Mouse (Mus musculus) Patski (cell line): ENCODE data around the gene Nxt1. TPM values are rescaled to one million over a fixed set of nuclear protein-coding genes. Genes with fewer than 3 reads are reported as not detected.

Experiments used
- ATAC-seq: fragments of 100-300 bp; one replicate; pipeline ENCODE4 v1.8.0; 2021
- CTCF ChIA-PET: fragments of 350-600 bp; sonication (Branson Sonifier 250); formaldehyde crosslinking; loops from one replicate; lab custom pipeline; 2022; ENCODE audit warnings: inconsistent platforms; lab: Charles Lee
- POLR2A ChIA-PET: fragments of 350-600 bp; sonication (Branson Sonifier 250); formaldehyde crosslinking; loops from one replicate; lab custom pipeline; 2022; ENCODE audit warnings: antibody characterized with exemption, inconsistent platforms; lab: Charles Lee
- DNase-seq: peaks from one replicate; pipeline ENCODE4 v3.0.0-alpha.2; 2011; ENCODE audit warnings: low read depth, low spot score
- H3K27me3 ChIP-seq: fragments of 371-371 bp; one replicate; pipeline ENCODE4 v1.5.1; 2021
- CTCF ChIP-seq: fragments of 100-300 bp; IDR thresholded peaks from one replicate; pipeline ENCODE4 v1.5.1; 2021
- in situ Hi-C: fragments of 300-500 bp; cut with MboI; formaldehyde crosslinking; loops from 3 replicates; pipeline ENCODE4 v1.11.1; 2018; ENCODE audit warnings: low pct_unique_long_range_greater_than_20kb, mixed read lengths
- polyA plus RNA-seq: library from polyadenylated mRNA; unstranded; gene quantifications from one replicate; pipeline ENCODE4 v1.2.3, GENCODE M21; 2021

Nxt1 gene
- polyA plus RNA-seq, 1 experiment from 2014 or later = 30.5 TPM

DNA sequence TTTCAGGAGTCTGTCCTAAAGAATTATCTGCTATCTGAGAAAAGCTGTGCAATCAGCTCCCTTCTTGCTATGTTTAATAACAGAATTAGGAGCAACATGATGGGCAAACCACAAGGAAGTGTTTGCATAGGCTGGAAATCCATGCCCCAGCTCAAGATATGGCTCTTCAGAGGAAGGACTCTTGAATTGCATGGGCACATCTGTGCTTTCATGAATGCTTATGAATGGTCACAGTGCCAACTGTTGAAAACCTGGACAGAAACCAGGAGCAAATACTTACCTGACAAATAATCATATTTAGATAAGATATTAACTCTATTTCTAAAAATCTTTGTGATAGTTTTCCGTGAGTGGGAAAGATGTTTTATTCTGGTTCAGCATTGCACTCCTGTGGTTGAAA, 14.5 kb downstream of the Nxt1 start:
- H3K27me3 ChIP-seq = no peaks in the 10 kb centered on the region
- in situ Hi-C loops = no loop called here
- ChIA-PET CTCF (interaction anchor here (1.0 to 1.4 kb wide), 2 partner anchors 19 to 64 kb away, joined by 3 read pairs; no protein-coding TSS in a partner anchor), POLR2A (interaction anchor here (0.6 kb wide), 1 partner anchor 42 kb away, joined by 4 read pairs; no protein-coding TSS in a partner anchor)
- no peak for ATAC-seq
- no peak for DNase-seq
- no peak for TF ChIP-seq CTCF

GRCm38 (mm10) chr2:148687971-148688370, 15.6 kb downstream of the Nxt1 start:
- in situ Hi-C loops = no loop called here

GRCm38 (mm10) chr2:148689444-148690140, 17.2 kb downstream of the Nxt1 start:
- in situ Hi-C loops = no loop called here
- CTCF ChIA-PET = interaction anchor here (2.8 kb wide), 1 partner anchor 17 kb away, joined by 10 read pairs; no protein-coding TSS in a partner anchor
- DNase-seq (no peak), ATAC-seq (no peak)
- H3K27me3 ChIP-seq = no peaks in the 10 kb centered on the region
- no peak for TF ChIP-seq CTCF
- POLR2A ChIA-PET = no interaction called here

More at GRCm38 (mm10) chr2:148687971-148688370, 15.6 kb downstream of the Nxt1 start:
- TF ChIP-seq CTCF = no peak
- ChIA-PET CTCF (interaction anchor here (1.0 to 1.4 kb wide), 2 partner anchors 18 to 63 kb away, joined by 3 read pairs; no protein-coding TSS in a partner anchor), POLR2A (no interaction called here)
- ATAC-seq (no peak), DNase-seq (no peak)
- H3K27me3 ChIP-seq = no peaks in the 10 kb centered on the region

GRCm38 (mm10) chr2:148690291-148690690, 17.9 kb downstream of the Nxt1 start:
- ChIA-PET POLR2A (no interaction called here), CTCF (interaction anchor here (2.8 kb wide), 1 partner anchor 16 kb away, joined by 10 read pairs; no protein-coding TSS in a partner anchor)
- TF ChIP-seq CTCF = no peak
- DNase-seq (no peak), ATAC-seq (no peak)
- in situ Hi-C loops = no loop called here
- H3K27me3 ChIP-seq = no peaks in the 10 kb centered on the region

GRCm38 (mm10) chr2:148690781-148691180, 18.4 kb downstream of the Nxt1 start:
- TF ChIP-seq CTCF = no peak
- POLR2A ChIA-PET = interaction anchor here (0.5 to 0.9 kb wide), 2 partner anchors 10 to 15 kb away, joined by 3 to 4 read pairs; no protein-coding TSS in a partner anchor
- no peak for ATAC-seq
- CTCF ChIA-PET = interaction anchor here (1.6 to 2.8 kb wide), 2 partner anchors 16 to 23 kb away, joined by 5 to 10 read pairs; no protein-coding TSS in a partner anchor
- H3K27me3 ChIP-seq = no peaks in the 10 kb centered on the region
- in situ Hi-C loops = no loop called here
- no peak for DNase-seq

- POLR2A ChIA-PET = no interaction called here
- no peaks in the 10 kb centered on the region for H3K27me3 ChIP-seq
- CTCF ChIA-PET = interaction anchor here (0.9 kb wide), 1 partner anchor 24 kb away, joined by 3 read pairs; no protein-coding TSS in a partner anchor
Measured at GRCm38 (mm10) chr2:148698571-148698970, 26.2 kb downstream of the Nxt1 start.

DNA sequence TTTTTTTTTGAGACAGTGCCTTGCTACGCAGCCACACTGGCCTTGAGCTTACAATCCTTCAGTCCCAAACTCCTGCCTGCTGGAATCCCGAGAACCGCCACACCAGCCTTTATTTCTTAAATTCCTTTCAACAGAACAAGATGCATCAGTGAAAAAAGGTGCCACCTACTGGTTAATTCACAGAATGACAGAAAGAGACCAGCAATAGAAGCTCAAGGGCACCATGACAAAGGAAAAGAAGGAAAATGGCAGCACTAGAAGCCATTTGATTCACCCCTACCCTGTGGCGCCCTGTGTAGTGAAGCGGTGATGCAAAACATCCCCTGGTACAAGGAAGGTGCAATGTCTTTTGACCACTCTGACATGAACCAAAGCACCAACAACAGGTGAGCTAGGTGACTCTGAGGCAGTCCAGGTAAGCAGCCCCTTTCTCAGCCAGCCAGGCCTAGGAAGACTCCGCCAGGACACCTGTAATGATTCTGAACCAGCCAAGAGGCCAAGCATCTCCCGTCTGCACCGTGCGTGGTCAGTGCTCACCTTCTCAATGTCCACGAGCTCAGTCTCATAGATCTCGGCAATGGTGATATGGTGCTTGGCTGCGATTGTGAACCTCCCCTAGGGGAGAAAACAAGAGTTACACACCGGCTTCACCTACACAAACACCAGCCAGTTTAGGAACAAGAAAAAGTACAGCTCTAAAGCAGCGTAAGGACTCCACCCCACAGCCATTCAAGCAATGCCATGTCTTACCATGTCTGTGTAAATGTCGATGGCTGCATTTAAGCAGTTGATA, 34.2 kb downstream of the Nxt1 start:
- no peaks in the 10 kb centered on the region for H3K27me3 ChIP-seq
- TF ChIP-seq CTCF = peak; percentile 72
- no peak for DNase-seq
- CTCF ChIA-PET = interaction anchor here (0.7 to 4.9 kb wide), 19 partner anchors 8 to 195 kb away, joined by 3 to 27 read pairs (median 5); no protein-coding TSS in a partner anchor
- in situ Hi-C loops = no loop called here
- ATAC-seq = peak; percentile 65
- POLR2A ChIA-PET = no interaction called here

More at GRCm38 (mm10) chr2:148698571-148698970, 26.2 kb downstream of the Nxt1 start:
- TF ChIP-seq CTCF = no peak
- ATAC-seq = no peak
- in situ Hi-C loops = no loop called here
- DNase-seq = no peak

GRCm38 (mm10) chr2:148707202-148707530, 34.8 kb downstream of the Nxt1 start:
- POLR2A ChIA-PET = no interaction called here
- no peaks in the 10 kb centered on the region for H3K27me3 ChIP-seq
- DNase-seq (no peak), ATAC-seq (no peak)
- CTCF ChIA-PET = interaction anchor here (0.8 to 4.9 kb wide), 14 partner anchors 8 to 194 kb away, joined by 3 to 27 read pairs (median 6); no protein-coding TSS in a partner anchor
- in situ Hi-C loops = no loop called here
- TF ChIP-seq CTCF = no peak

GRCm38 (mm10) chr2:148712326-148712725, 39.9 kb downstream of the Nxt1 start:
- no peak for TF ChIP-seq CTCF
- no peak for DNase-seq
- CTCF ChIA-PET = interaction anchor here (0.9 to 1.7 kb wide), 6 partner anchors 11 to 52 kb away, joined by 3 to 4 read pairs (median 3); partner anchors contain the start of gene Napb
- no peak for ATAC-seq
- POLR2A ChIA-PET = no interaction called here
- in situ Hi-C loops = no loop called here
- no peaks in the 10 kb centered on the region for H3K27me3 ChIP-seq

DNA sequence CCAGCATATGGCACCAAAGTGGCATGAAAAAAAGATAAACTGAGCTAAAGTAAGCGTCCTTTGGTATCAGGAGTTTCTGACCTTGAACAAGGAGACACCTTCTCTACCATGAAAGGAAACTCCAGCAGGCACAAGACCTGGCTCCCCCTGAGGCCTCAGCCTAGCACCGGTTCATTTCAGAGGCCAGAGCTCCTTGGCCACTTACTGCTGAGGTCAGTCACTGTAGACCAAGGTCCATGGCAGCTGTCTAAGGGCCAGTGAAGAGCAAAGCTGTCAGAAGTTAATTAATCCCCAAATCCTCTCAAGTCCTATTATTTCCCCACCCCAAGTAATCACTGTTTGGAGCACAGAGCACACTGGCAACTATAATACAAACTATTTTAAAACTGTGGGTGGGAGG, 44.7 kb downstream of the Nxt1 start:
- ChIA-PET CTCF (interaction anchor here (1.2 to 4.5 kb wide), 2 partner anchors 12 to 26 kb away, joined by 3 to 27 read pairs; no protein-coding TSS in a partner anchor), POLR2A (no interaction called here)
- H3K27me3 ChIP-seq = no peaks in the 10 kb centered on the region
- in situ Hi-C loops = no loop called here
- DNase-seq (no peak), ATAC-seq (no peak)
- TF ChIP-seq CTCF = no peak
